Mouse (Mus musculus): ENCODE results near the gene Rpl7a. TPM values are rescaled to one million over a fixed set of nuclear protein-coding genes. Genes with fewer than 3 reads are reported as not detected.

The Rpl7a gene
- polyA plus RNA-seq, 1 experiment from 2014 or later, result 686 TPM

- 94% methylated on average over 3 of the region's 3 CpGs for WGBS
- Histone ChIP-seq H3K9ac (ENCODE audit: low read depth, low read length) (no peak overlapping the region), H3K27ac (no peak overlapping the region), H3K9me3 (replicated peaks; ENCODE audit: low read length) (no peaks in the 10 kb centered on the region), H3K36me3 (ENCODE audit: insufficient read depth, low read length) (peaks cover 31% of the 10 kb centered on the region), H3K27me3 (ENCODE audit: insufficient read depth, low read length) (no peaks in the 10 kb centered on the region), H3K4me3 (replicated peaks; ENCODE audit: low read depth, low read length) (no peak overlapping the region), H3K4me2 (ENCODE audit: low read length) (no peak overlapping the region), H3K4me1 (replicated peaks; ENCODE audit: insufficient read depth, low read length) (peaks cover 20% of the 10 kb centered on the region; the same call in 1 of the 2 replicates)
- DNase-seq (ENCODE audit: low spot score) (no peak), ATAC-seq (replicated peaks; ENCODE audit: low FRiP score, low read depth) (no peak)
- TF ChIP-seq CTCF (IDR thresholded peaks at IDR 0.05; ENCODE audit: low read depth), result no peak
Measured at GRCm38 (mm10) chr2:26906431-26906830, 4.1 kb upstream of the Rpl7a start.

GRCm38 (mm10) chr2:26907109-26907508 lies 3.5 kb upstream of the Rpl7a start:
- no peaks in the 10 kb centered on the region for H3K27me3 ChIP-seq (ENCODE audit: insufficient read depth, low read length)
- H3K4me1 ChIP-seq (replicated peaks; ENCODE audit: insufficient read depth, low read length), result peaks cover 21% of the 10 kb centered on the region; the same call in 1 of the 2 replicates
- H3K36me3 ChIP-seq (ENCODE audit: insufficient read depth, low read length), result peaks cover 31% of the 10 kb centered on the region
- 38% methylated on average over 4 of the region's 4 CpGs for WGBS
- peak; percentile 80 for TF ChIP-seq CTCF (IDR thresholded peaks at IDR 0.05; ENCODE audit: low read depth)
- ATAC-seq (replicated peaks; ENCODE audit: low FRiP score, low read depth) (no peak), DNase-seq (ENCODE audit: low spot score) (peak; percentile 83)
- no peaks in the 10 kb centered on the region for H3K9me3 ChIP-seq (replicated peaks; ENCODE audit: low read length)
- H3K9ac ChIP-seq (ENCODE audit: low read depth, low read length), result no peak overlapping the region
- no peak overlapping the region for H3K27ac ChIP-seq
- H3K4me3 ChIP-seq (replicated peaks; ENCODE audit: low read depth, low read length), result no peak overlapping the region
- no peak overlapping the region for H3K4me2 ChIP-seq (ENCODE audit: low read length)

GRCm38 (mm10) chr2:26908710-26909386 lies 1.7 kb upstream of the Rpl7a start:
- H3K27ac ChIP-seq, result no peak overlapping the region
- WGBS, result 75% methylated on average over 18 of the region's 18 CpGs
- peak overlapping the region; percentile 28; the same call in 1 of the 2 replicates for H3K9ac ChIP-seq (ENCODE audit: low read depth, low read length)
- H3K4me3 ChIP-seq (replicated peaks; ENCODE audit: low read depth, low read length), result peak overlapping the region; percentile 87; the same call in 1 of the 2 replicates
- no peak for TF ChIP-seq CTCF (IDR thresholded peaks at IDR 0.05; ENCODE audit: low read depth)
- no peaks in the 10 kb centered on the region for H3K9me3 ChIP-seq (replicated peaks; ENCODE audit: low read length)
- H3K36me3 ChIP-seq (ENCODE audit: insufficient read depth, low read length), result peaks cover 46% of the 10 kb centered on the region
- no peaks in the 10 kb centered on the region for H3K27me3 ChIP-seq (ENCODE audit: insufficient read depth, low read length)
- DNase-seq (ENCODE audit: low spot score), result no peak
- peaks cover 19% of the 10 kb centered on the region; the same call in 1 of the 2 replicates for H3K4me1 ChIP-seq (replicated peaks; ENCODE audit: insufficient read depth, low read length)
- H3K4me2 ChIP-seq (ENCODE audit: low read length), result peak overlapping the region; percentile 70
- no peak for ATAC-seq (replicated peaks; ENCODE audit: low FRiP score, low read depth)

- H3K27ac ChIP-seq, result peak overlapping the region; percentile 95; the same call in 1 of the 2 replicates
- H3K4me1 ChIP-seq (replicated peaks; ENCODE audit: insufficient read depth, low read length), result peaks cover 19% of the 10 kb centered on the region; the same call in 1 of the 2 replicates
- no peak for DNase-seq (ENCODE audit: low spot score)
- H3K27me3 ChIP-seq (ENCODE audit: insufficient read depth, low read length), result no peaks in the 10 kb centered on the region
- ATAC-seq (replicated peaks; ENCODE audit: low FRiP score, low read depth), result no peak
- H3K4me3 ChIP-seq (replicated peaks; ENCODE audit: low read depth, low read length), result peak overlapping the region; percentile 87
- peak; percentile 56 for TF ChIP-seq CTCF (IDR thresholded peaks at IDR 0.05; ENCODE audit: low read depth)
- peak overlapping the region; percentile 70 for H3K4me2 ChIP-seq (ENCODE audit: low read length)
- no peaks in the 10 kb centered on the region for H3K9me3 ChIP-seq (replicated peaks; ENCODE audit: low read length)
- H3K9ac ChIP-seq (ENCODE audit: low read depth, low read length), result peak overlapping the region; percentile 91
- peaks cover 49% of the 10 kb centered on the region for H3K36me3 ChIP-seq (ENCODE audit: insufficient read depth, low read length)
Measured at GRCm38 (mm10) chr2:26909387-26909784, 1.2 kb upstream of the Rpl7a start.

- TF ChIP-seq CTCF (IDR thresholded peaks at IDR 0.05; ENCODE audit: low read depth), result no peak
- Histone ChIP-seq H3K4me3 (replicated peaks; ENCODE audit: low read depth, low read length) (peak overlapping the region; percentile 87), H3K27me3 (ENCODE audit: insufficient read depth, low read length) (no peaks in the 10 kb centered on the region), H3K36me3 (ENCODE audit: insufficient read depth, low read length) (peaks cover 38% of the 10 kb centered on the region), H3K4me1 (replicated peaks; ENCODE audit: insufficient read depth, low read length) (peaks cover 31% of the 10 kb centered on the region), H3K4me2 (ENCODE audit: low read length) (peak overlapping the region; percentile 93), H3K9ac (ENCODE audit: low read depth, low read length) (peak overlapping the region; percentile 91), H3K27ac (peak overlapping the region; percentile 95), H3K9me3 (replicated peaks; ENCODE audit: low read length) (no peaks in the 10 kb centered on the region)
- WGBS, result 2% methylated on average over 37 of the region's 37 CpGs
- peak; percentile 79 for DNase-seq (ENCODE audit: low spot score)
- peak; percentile 40 for ATAC-seq (replicated peaks; ENCODE audit: low FRiP score, low read depth)
Measured at GRCm38 (mm10) chr2:26910994-26911765, 616 bp downstream of the Rpl7a start.

GRCm38 (mm10) chr2:26912253-26912770 lies 1.7 kb downstream of the Rpl7a start:
- peak overlapping the region; percentile 87 for H3K4me3 ChIP-seq (replicated peaks; ENCODE audit: low read depth, low read length)
- peak overlapping the region; percentile 93 for H3K4me2 ChIP-seq (ENCODE audit: low read length)
- DNase-seq (ENCODE audit: low spot score) (no peak), ATAC-seq (replicated peaks; ENCODE audit: low FRiP score, low read depth) (no peak)
- no peak for TF ChIP-seq CTCF (IDR thresholded peaks at IDR 0.05; ENCODE audit: low read depth)
- H3K27me3 ChIP-seq (ENCODE audit: insufficient read depth, low read length), result no peaks in the 10 kb centered on the region
- 52% methylated on average over 5 of the region's 5 CpGs for WGBS
- H3K4me1 ChIP-seq (replicated peaks; ENCODE audit: insufficient read depth, low read length), result peaks cover 38% of the 10 kb centered on the region
- H3K9ac ChIP-seq (ENCODE audit: low read depth, low read length), result peak overlapping the region; percentile 91
- H3K27ac ChIP-seq, result no peak overlapping the region
- H3K9me3 ChIP-seq (replicated peaks; ENCODE audit: low read length), result no peaks in the 10 kb centered on the region
- peaks cover 30% of the 10 kb centered on the region for H3K36me3 ChIP-seq (ENCODE audit: insufficient read depth, low read length)
